ENCODE assay signal across 26 mouse cellular contexts in the genomic region with DNA sequence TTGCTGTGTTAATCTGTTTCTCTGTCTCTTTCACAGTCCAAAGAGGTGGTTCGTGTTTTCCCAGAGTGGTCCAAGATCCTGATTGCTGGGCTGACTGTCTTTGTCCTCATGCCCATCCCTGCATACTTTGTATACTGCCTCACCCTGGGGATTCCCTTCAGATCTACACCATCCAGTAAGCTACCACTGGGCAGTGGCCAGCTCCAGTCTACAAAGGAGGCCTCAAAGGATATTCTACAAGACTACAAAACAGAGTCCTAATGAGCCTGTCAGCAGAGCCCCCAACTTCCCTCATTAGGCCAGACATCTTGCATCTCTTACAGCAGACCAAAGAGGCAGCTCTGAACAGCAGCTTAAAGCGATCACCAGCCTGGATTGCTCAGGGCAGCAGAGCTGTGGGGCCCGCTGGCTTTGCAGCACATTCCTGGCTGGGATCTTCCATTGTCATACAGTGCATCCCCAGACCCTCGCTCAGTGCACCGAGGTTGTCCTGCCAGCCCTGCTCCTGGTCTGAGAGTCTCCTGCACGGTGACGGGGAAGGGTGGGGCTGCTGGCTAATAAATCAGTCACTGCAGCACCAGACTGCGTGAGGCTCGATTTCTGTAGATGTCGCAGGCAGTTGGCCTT. TPM values are rescaled to one million over a fixed set of nuclear protein-coding genes. Genes with fewer than 3 reads are reported as not detected.
A peak's percentile ranks its signal among the peaks of the same experiment; 100 is the strongest.
DNase-seq lines count a peak whose midpoint lies in the region; ATAC-seq and TF ChIP-seq lines count a peak whose summit lies in the region.
"Had no signal": no experiment of that assay in that cellular context is flagged by ENCODE, and none has a peak within 500 bp of the region (broad histone marks: within the 10 kb centered on the region; RNA-seq: fewer than 3 reads in every experiment).

No protein-coding gene starts in this region.

- no peak overlapping the region for H3K4me3 ChIP-seq in midbrain, embryonic 10.5 days
- H3K4me3 ChIP-seq in midbrain, embryonic 11.5 days (ENCODE audit: low read depth, low read length), result no peak overlapping the region
- no peak overlapping the region for H3K4me3 ChIP-seq in ES-E14 (ENCODE audit: insufficient read depth in 1 of 2, low read depth in 1 of 2, low read length in 2 of 2, poor library complexity in 1 of 2, severe bottlenecking in 1 of 2)
- no peak overlapping the region for H3K4me3 ChIP-seq in forebrain, embryonic 15.5 days
- H3K4me3 ChIP-seq: erythroblast, embryonic 14.5 days; heart, embryonic 10.5 days; kidney, embryonic 15.5 days; limb, embryonic 12.5 days; liver, embryonic 12.5 days had no signal

- no peak overlapping the region for H3K9ac ChIP-seq in midbrain, embryonic 11.5 days (ENCODE audit: low read length)
- H3K9ac ChIP-seq in ES-E14 (ENCODE audit: insufficient read depth, low read depth, low read length, poor library complexity, severe bottlenecking), result peak overlapping the region; percentile 10; the same call in 1 of the 2 replicates
- H3K9ac ChIP-seq in forebrain, embryonic 15.5 days (replicated peaks), result no peak overlapping the region
- H3K9ac ChIP-seq: kidney, embryonic 15.5 days; limb, embryonic 12.5 days; liver, embryonic 12.5 days had no signal

- DNase-seq in midbrain, embryonic 10.5 days (ENCODE audit: low spot score), result no peak
- DNase-seq in midbrain, embryonic 11.5 days (ENCODE audit: low spot score, missing footprints), result no peak
- DNase-seq in ES-E14 (ENCODE audit: low read depth, low spot score) (no peak), ZHBTc4 (ENCODE audit: low read depth, low spot score) (peak; percentile 76)
- no peak for DNase-seq in spleen, postnatal 14 days (ENCODE audit: low spot score in 2 of 2)
- DNase-seq in gastrocnemius, postnatal 36 days, result no peak
- no peak for DNase-seq in embryo, embryonic 9.5 days (ENCODE audit: extremely low spot score)
- DNase-seq: adrenal gland, postnatal 36 days; cerebellum, adult 2 months; cerebellum, postnatal 36 days; gastrocnemius, postnatal 25 days; heart, postnatal 10 days; lung, adult 2 months; lung, postnatal 4 days had no signal

- intact Hi-C loops in gastrocnemius, postnatal 36 days (cut with DNase I), result loop anchor here (5.0 kb wide), 1 partner anchor 66 kb away; no protein-coding TSS in a partner anchor

- 0 out of 2 replicates have a peak overlapping the region, but pooled peaks have one; percentile 28 for H3K27ac ChIP-seq in midbrain, embryonic 10.5 days (replicated peaks)
- no peak overlapping the region for H3K27ac ChIP-seq in midbrain, embryonic 11.5 days (ENCODE audit: low read depth, low read length)
- H3K27ac ChIP-seq in ES-E14 (ENCODE audit: insufficient read depth, low read depth, low read length, poor library complexity, severe bottlenecking), result no peak overlapping the region
- no peak overlapping the region for H3K27ac ChIP-seq in forebrain, embryonic 15.5 days (replicated peaks)
- H3K27ac ChIP-seq: heart, embryonic 10.5 days; kidney, embryonic 15.5 days; limb, embryonic 12.5 days; liver, embryonic 12.5 days had no signal

- H3K4me2 ChIP-seq in midbrain, embryonic 11.5 days, result no peak overlapping the region
- H3K4me2 ChIP-seq in forebrain, embryonic 15.5 days (replicated peaks), result no peak overlapping the region
- H3K4me2 ChIP-seq: kidney, embryonic 15.5 days; limb, embryonic 12.5 days; liver, embryonic 12.5 days had no signal

- 71% methylated on average over 10 of the region's 10 CpGs for WGBS in midbrain, embryonic 10.5 days
- WGBS in midbrain, embryonic 11.5 days, result 69% methylated on average over 10 of the region's 10 CpGs
- WGBS in forebrain, embryonic 15.5 days, result 29% methylated on average over 10 of the region's 10 CpGs

- H3K4me1 ChIP-seq in midbrain, embryonic 10.5 days, result peaks cover 9% of the 10 kb centered on the region
- 0 out of 2 replicates have a peak, but pooled peaks cover 3% of the 10 kb centered on the region for H3K4me1 ChIP-seq in midbrain, embryonic 11.5 days (ENCODE audit: control insufficient read depth, insufficient read depth, low read length)
- peaks cover 9 to 21% of the 10 kb centered on the region in 2 experiments for H3K4me1 ChIP-seq in ES-E14 (ENCODE audit: control insufficient read depth in 2 of 2, insufficient read depth in 2 of 2, low read length in 2 of 2, poor library complexity in 1 of 2)
- peaks cover 4% of the 10 kb centered on the region for H3K4me1 ChIP-seq in forebrain, embryonic 15.5 days

- peaks cover 3% of the 10 kb centered on the region; the same call in 1 of the 2 replicates for H3K9me3 ChIP-seq in midbrain, embryonic 10.5 days (replicated peaks)
- no peaks in the 10 kb centered on the region; the same call in 1 of the 2 replicates for H3K9me3 ChIP-seq in midbrain, embryonic 11.5 days (ENCODE audit: control insufficient read depth, low read length)
- no peaks in the 10 kb centered on the region for H3K9me3 ChIP-seq in ES-E14 (ENCODE audit: control insufficient read depth, insufficient read depth, low read depth, low read length)
- no peaks in the 10 kb centered on the region for H3K9me3 ChIP-seq in forebrain, embryonic 15.5 days
- H3K9me3 ChIP-seq: heart, embryonic 10.5 days; kidney, embryonic 15.5 days; limb, embryonic 12.5 days; liver, embryonic 12.5 days had no signal

- no peak for ATAC-seq in midbrain, embryonic 11.5 days (ENCODE audit: low FRiP score)
- ATAC-seq in forebrain, embryonic 15.5 days (replicated peaks), result 0 out of 2 replicates have a peak, but pooled peaks have one; percentile 43
- ATAC-seq: liver, embryonic 12.5 days had no signal

- peaks cover 20% of the 10 kb centered on the region for H3K27me3 ChIP-seq in midbrain, embryonic 10.5 days (ENCODE audit: low read depth, poor library complexity, severe bottlenecking)
- H3K27me3 ChIP-seq in midbrain, embryonic 11.5 days (ENCODE audit: control insufficient read depth, insufficient read depth, low read length), result no peaks in the 10 kb centered on the region
- H3K27me3 ChIP-seq in forebrain, embryonic 15.5 days, result peaks cover 7% of the 10 kb centered on the region

- in situ Hi-C loops in ES-E14 (cut with MboI; ENCODE audit: low sequenced_read_pairs in 2 of 2, unreplicated experiment in 2 of 2), result no loop called here

- no peaks in the 10 kb centered on the region for H3K36me3 ChIP-seq in midbrain, embryonic 10.5 days
- no peaks in the 10 kb centered on the region for H3K36me3 ChIP-seq in midbrain, embryonic 11.5 days (ENCODE audit: control insufficient read depth, insufficient read depth, low read length)
- H3K36me3 ChIP-seq in ES-E14 (ENCODE audit: control insufficient read depth, insufficient read depth, low read length, poor library complexity, severe bottlenecking), result no peaks in the 10 kb centered on the region
- no peaks in the 10 kb centered on the region for H3K36me3 ChIP-seq in forebrain, embryonic 15.5 days
- H3K36me3 ChIP-seq: heart, embryonic 10.5 days; kidney, embryonic 15.5 days; limb, embryonic 12.5 days; liver, embryonic 12.5 days had no signal

TF ChIP-seq in ES-E14, 5 proteins besides CTCF, POLR2A, EP300 and RAD21:
- TF ChIP-seq MAFK (IDR thresholded peaks at IDR 0.05; ENCODE audit: insufficient read depth, low read depth, low read length) (no peak), CHD2 (IDR thresholded peaks at IDR 0.05; ENCODE audit: low read depth, low read length) (no peak), ZC3H11A (IDR thresholded peaks at IDR 0.05; ENCODE audit: borderline replicate concordance, low read depth, low read length) (no peak), HCFC1 (IDR thresholded peaks at IDR 0.05; ENCODE audit: borderline replicate concordance, insufficient read depth, low read length) (no peak), ZNF384 (IDR thresholded peaks at IDR 0.05; ENCODE audit: low read depth, low read length) (no peak)
TF ChIP-seq in ES-E14: peak in this region for 0.

RNA-seq across cellular contexts. Expression of a gene that starts 4.4 kb away (rescaled TPM):
- not detected in 2 replicates for polyA plus RNA-seq in midbrain, embryonic 10.5 days (2016; fragmentation: Nextera tagmentation; extraction: Ambion mirVana)
- not detected in 2 replicates for polyA plus RNA-seq in midbrain, embryonic 11.5 days (2014; fragmentation: Nextera tagmentation; extraction: Ambion mirVana)
- 0.21 and 0.67 TPM in 2 replicates for total RNA-seq in ES-E14 (2012; rRNA removed)
- polyA plus RNA-seq in forebrain, embryonic 15.5 days (2015; fragmentation: Nextera tagmentation; extraction: Ambion mirVana), result not detected in 2 replicates
- not detected for total RNA-seq in gastrocnemius, postnatal 36 days (2021)
- total RNA-seq: gastrocnemius, postnatal 25 days; heart, postnatal 10 days; layer of hippocampus, postnatal 14 days had no signal
- polyA plus RNA-seq: C2C12; cerebellum, adult 2 months; embryonic facial prominence, embryonic 11.5 days; erythroblast, embryonic 14.5 days; heart, embryonic 10.5 days; hindbrain, embryonic 11.5 days; kidney, embryonic 15.5 days; large intestine, adult 2 months; limb, embryonic 12.5 days; liver, embryonic 12.5 days; lung, adult 2 months; small intestine, adult 2 months had no signal

RNA-seq across cellular contexts. Expression of a gene that starts 32.0 kb away (rescaled TPM):
- 0.07 TPM in 1 of 2 replicates, not detected in the other for polyA plus RNA-seq in midbrain, embryonic 10.5 days (2016; fragmentation: Nextera tagmentation; extraction: Ambion mirVana)
- not detected in 2 replicates for polyA plus RNA-seq in midbrain, embryonic 11.5 days (2014; fragmentation: Nextera tagmentation; extraction: Ambion mirVana)
- 12.7 and 14.6 TPM in 2 replicates for total RNA-seq in ES-E14 (2012; rRNA removed)
- 0.17 and 0.20 TPM in 2 replicates for polyA plus RNA-seq in forebrain, embryonic 15.5 days (2015; fragmentation: Nextera tagmentation; extraction: Ambion mirVana)
- total RNA-seq in gastrocnemius, postnatal 36 days (2021), result not detected
- total RNA-seq: adrenal gland, postnatal 36 days; gastrocnemius, postnatal 25 days; heart, postnatal 10 days had no signal
- polyA plus RNA-seq: C2C12; embryonic facial prominence, embryonic 11.5 days; erythroblast, embryonic 14.5 days; large intestine, adult 2 months; liver, embryonic 12.5 days; small intestine, adult 2 months had no signal

RNA-seq across cellular contexts. Expression of a gene that starts 34.0 kb away (rescaled TPM):
- 0.43 and 0.65 TPM in 2 replicates for polyA plus RNA-seq in midbrain, embryonic 10.5 days (2016; fragmentation: Nextera tagmentation; extraction: Ambion mirVana)
- 0.81 and 0.97 TPM in 2 replicates for polyA plus RNA-seq in midbrain, embryonic 11.5 days (2014; fragmentation: Nextera tagmentation; extraction: Ambion mirVana)
- total RNA-seq in ES-E14 (2012; rRNA removed), result 37.6 and 50.8 TPM in 2 replicates
- polyA plus RNA-seq in forebrain, embryonic 15.5 days (2015; fragmentation: Nextera tagmentation; extraction: Ambion mirVana), result 1.3 and 1.6 TPM in 2 replicates
- total RNA-seq in gastrocnemius, postnatal 36 days (2021), result 1 to 10 TPM in 1 of 2 experiments, under 1 TPM in 1; 0.79 to 1.5 TPM

RNA-seq across cellular contexts. Expression of a gene that starts 57.3 kb away (rescaled TPM):
- polyA plus RNA-seq in midbrain, embryonic 10.5 days (2016; fragmentation: Nextera tagmentation; extraction: Ambion mirVana), result 365 and 367 TPM in 2 replicates
- 241 and 253 TPM in 2 replicates for polyA plus RNA-seq in midbrain, embryonic 11.5 days (2014; fragmentation: Nextera tagmentation; extraction: Ambion mirVana)
- 95.9 and 111 TPM in 2 replicates for total RNA-seq in ES-E14 (2012; rRNA removed)
- 92.8 and 106 TPM in 2 replicates for polyA plus RNA-seq in forebrain, embryonic 15.5 days (2015; fragmentation: Nextera tagmentation; extraction: Ambion mirVana)
- total RNA-seq in gastrocnemius, postnatal 36 days (2021), result 1 to 10 TPM; 2.7 to 3.3 TPM
